Mouse (Mus musculus) liver (tissue): Measurements from ENCODE around the gene Ccm2l.

Experiments
- DNase-seq: peaks from one replicate; pipeline ENCODE4 v3.0.0-alpha.2; 2020; ENCODE audit warnings: mixed read lengths

Ccm2l gene

DNA sequence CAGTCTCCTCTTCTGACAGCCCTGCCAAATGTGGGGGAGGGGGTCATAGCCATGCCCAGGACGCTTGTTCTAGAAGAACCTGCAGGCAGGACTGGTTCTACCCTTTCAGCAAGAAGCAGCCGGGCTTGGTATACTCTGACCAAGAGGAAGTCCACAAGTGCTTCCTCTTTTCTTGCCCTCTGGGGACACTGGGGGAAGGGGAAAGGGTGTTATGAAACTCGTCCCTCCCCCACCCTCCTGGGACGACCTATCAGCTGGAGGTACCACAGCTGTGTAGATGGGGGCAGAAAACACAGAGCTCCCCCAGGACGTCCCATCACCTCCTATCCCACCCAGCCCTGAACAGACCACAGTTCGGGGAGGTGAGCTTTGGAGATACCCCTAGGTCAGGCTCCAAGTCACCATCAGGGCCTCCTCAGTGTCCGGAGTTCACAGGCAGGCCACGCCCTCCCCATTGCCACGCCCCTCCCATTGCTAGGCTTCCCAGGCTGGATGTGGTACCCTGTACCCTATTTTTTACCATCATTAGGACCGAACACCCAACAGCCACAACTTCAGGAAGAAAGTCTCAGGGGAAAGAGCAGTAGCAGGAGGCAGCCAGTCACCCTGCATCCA is 24.9 kb downstream of the Ccm2l start:
- peak; percentile 48 for DNase-seq

DNA sequence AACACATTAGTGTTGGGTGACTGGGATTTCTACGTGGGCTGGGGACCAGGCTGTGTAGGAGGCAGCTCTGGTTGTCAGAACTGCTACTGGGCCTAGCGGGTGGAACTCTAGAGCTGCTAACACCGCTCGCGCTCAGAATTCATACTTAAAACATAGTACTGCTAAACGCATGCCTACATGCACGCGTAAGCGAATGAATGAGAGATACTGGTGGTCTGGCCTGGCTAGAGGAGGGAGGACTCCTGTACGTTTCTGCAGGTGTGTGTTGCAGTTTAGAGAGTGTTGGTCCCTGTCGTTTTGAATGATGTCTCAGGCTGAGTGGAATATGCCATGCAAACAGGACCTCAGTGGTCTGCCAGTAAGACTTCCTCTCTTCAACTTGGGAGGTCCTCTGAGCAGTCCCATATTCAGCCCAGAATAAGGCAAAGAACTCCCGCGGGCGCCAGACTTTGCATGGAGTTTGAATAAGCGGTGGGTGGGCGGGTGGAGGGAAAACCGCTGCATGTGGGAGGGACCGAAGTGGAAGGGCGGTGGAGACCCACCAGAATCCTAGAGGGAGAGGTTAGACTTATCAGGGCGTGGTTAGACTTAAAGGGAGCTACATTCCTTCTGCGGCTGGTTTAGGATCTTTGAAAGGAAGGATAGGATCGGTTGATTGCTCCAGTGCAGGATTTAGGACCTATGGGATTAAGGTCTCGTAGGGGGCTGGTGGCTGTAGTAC is 41.5 kb downstream of the Ccm2l start:
- DNase-seq, result no peak

DNA sequence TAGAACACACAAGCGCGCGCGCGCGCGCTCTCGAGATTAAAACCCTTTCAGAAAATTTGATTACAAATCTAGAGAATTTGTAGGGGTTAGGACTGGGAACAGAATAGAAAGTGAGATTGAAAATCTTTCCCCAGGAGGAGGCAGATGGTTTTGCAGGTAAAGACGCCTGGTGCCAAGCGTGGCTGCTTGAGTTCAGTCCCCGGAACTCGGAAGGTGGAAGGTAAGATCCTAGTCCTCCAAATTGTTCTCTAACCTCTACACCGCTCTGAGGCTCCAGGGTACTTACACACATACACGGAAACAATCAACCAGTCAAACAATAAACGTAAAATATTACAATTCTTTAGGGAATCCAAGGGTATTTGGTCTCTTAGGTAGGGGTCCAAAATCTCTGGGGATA is 42.0 kb downstream of the Ccm2l start:
- no peak for DNase-seq

DNA sequence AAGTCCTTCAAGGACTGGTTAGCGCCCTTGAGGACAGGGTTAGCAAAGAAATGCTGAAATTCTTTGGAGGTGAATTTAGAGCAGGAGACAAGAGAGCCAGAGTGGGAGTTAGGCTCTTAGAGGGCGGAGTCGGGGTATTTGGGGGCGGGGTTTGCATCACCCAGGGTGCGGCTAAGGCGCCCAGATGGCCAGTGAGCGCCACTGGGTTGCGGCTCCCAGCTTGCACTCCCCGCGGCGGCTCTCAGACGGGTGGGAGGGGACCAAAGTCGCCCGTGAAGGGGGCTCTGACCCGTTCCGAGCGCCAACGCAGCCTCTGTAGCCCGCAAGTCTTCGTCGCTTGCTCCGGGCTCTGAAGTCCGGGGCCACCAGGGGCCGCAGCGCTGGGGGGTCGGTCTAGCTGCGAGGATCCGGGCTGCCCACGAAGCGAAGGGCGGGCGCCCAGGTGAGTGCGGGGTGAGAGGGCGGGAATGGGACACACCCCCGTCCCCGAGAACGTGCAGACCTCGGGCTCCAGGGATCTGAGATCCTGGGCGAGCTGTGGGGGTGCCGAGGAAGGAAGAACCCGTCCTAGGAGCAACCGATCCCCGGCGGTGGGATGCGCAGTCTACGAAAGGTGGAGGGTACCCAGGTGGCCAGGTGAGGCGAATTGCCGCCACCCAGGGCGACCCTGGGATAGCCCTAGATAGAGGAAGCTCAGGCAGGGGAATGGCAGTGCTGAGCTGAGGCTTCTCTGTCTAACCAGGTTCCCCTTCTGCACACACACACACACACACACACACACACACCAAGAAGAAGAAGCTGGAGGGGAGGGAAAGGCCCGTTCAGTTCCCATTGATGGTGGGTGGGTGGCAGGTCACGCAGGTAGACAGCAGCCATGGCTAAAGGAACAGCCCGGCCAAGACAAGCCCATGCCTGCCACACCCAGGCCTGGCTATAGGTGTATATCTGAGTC is 42.8 kb downstream of the Ccm2l start, which contains the start of gene Hck:
TSS of gene Hck (plus strand) at position 156 of the 952 bp plus-strand sequence.
- peak; percentile 62 for DNase-seq

DNA sequence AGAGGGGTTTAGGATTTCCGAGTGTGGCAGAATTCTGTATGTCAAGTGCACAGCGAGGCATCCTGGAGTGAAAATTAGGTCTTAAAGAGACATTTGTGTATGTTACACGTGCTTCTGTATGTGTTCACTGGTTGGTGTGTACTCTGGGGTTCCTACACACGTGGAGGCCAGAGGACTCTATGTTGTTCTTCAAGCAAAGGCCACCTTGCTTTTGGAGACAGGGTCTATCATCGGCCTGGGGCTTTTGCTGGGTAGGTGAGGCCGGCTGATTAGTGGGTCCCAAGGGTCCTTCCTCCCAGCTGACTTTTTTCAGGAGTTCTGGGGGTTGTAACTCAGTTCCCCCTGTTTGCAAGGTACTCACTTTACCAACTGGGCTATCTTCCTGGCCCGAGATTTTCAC is 43.8 kb downstream of the Ccm2l start:
- DNase-seq, result no peak

DNA sequence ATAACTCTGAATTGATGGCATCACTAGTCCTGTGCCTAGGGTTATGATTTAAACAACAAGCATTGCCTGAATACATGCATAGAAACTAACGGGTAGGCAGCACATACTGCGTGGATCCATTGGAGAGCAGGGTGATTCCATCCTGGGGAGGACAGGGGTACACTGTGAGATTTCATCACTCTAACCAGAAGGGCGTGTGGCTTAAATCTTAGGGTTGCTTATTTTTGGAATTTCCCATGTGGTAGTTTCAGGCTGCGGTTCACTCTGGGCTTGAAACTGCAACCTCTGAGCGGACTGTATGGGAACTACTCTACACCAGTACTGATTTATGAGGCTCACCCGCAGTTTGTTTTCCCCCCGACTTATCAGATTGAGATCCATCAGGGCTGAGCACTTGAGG is 45.5 kb downstream of the Ccm2l start:
- DNase-seq, result no peak

DNA sequence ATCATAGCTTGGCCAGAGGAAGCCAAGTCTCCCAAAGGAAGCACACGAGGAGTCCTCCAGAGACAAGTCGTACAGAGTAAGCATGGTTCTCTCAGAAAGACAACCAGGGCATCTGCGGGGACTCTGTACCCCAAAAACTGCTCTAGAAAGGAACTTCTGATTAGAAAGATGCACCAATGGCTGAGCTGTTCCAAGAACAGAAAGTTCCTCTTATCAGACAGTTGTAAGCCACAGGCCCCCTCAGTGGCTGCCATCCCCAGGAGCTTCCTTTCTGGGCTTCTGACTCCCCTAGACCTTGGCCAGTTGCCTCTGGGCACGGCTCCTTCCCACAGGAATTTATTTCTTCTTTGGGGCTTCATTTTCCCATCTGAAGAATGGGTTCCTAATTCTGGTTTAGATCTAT is 49.9 kb downstream of the Ccm2l start:
- DNase-seq, result no peak

DNA sequence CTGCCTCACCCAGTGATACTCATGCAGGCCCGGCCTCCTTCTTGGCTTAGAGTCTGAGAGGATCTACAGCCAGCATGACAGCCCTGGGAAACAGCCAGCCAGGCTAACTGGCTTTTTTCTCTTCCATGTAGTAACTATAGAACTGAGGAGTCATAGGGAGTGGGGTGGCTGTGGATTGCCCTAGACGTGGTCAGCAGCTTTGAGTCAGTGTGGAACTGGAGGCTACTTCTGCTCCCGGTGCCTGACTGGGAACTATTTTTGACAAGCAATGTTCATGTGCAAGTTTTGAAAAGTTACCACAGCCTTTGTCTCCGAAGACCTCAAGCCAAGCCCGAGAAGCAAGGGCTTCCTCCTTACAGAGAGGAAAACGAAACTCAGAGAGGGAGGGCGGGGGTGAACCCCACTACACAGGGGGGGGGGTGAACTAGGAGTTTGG is 51.3 kb downstream of the Ccm2l start:
- peak; percentile 14 for DNase-seq

DNA sequence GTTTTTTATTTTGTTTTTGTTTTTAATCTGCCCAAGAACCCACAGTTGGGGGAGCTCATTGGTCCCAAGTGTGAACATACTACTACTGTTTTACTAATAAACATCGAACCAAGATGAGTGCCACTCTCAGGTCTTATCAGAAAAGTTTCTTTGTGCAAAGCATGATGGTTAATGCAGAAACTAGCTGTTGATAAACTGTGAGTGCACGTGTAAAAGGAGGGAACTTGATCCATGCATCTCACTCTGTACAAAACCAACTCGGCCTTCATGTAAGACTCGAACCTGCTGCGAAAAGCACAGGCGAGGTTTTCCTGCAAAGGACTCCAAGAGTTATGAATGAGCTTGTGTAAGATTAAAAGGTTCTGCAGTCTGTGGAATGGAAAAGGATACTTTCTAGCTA is 53.7 kb downstream of the Ccm2l start:
- DNase-seq, result no peak

DNA sequence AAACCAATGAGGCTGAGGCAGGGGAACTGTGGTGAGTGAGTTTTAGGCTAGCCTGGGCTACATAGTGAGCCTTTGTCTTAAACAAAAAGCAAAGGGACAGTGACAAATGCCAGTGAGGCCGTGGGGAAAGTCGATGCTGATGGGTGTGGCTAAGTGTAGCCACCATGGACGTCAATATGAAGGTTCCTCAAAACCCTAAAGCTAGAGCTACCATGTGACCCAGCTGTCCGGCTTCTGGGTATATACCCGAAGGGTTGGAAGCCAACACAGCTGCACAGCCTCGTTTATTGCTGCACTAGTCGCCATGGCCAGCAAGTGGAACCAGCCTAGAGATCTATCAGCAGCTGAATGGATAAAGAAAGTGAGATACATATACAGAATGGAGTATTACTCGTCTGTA is 54.4 kb downstream of the Ccm2l start:
- DNase-seq, result no peak

DNA sequence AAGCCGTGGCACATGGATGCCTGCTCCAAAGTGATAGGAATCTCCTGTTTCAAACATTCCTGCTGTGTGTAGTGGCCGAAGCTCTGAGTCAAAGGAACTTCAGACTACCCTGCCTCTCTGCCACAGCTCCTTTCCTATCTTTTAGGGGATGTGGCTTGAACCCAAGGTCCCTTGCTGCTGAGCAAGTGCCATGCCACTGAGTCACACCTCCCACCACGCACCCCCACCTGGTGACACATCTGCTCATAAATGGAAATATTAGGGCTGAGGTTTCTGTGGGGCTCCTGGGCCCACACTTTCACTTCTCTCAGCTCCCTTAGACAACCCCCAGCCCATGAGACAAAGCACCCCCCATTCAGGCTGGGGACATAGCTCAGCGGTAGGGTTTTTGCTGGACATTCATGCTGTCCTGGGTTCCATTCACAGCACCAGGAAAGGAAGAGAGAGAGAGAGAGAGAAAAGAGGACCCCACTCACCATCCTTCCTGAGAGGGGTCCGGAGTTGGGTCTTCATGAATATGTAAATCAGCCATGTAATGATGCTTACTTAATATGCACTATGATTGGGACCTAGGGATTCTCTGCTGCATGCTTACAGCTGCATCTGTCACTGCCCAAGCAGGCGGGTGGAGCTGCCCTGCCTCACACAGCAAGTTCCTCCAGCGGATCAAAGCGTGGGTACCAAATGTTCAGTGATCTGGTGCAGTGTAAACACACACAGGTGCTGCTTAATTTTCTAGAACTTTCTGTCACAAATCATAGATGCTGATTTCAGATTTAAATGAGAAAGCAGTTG is 56.3 kb downstream of the Ccm2l start:
- no peak for DNase-seq

DNA sequence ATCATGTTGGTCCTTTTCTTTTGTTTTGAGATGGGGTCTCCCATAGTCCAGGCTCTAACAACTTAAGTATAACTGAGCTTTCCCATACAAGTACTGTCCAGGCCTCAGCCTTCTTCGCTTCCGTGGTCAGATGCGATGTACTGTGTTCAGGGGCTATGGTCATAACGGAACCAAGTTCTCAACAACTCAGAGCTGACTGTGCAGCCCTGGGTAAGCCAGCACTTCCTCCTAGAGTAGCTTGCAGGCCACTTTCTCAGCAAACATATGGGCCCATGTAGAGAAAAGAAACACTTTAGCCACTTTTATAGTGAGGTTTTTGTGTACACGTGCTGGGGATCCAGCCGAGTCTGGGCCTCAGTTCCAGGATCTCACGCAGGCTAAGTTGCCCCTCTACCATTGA is 56.9 kb downstream of the Ccm2l start:
- no peak for DNase-seq

DNA sequence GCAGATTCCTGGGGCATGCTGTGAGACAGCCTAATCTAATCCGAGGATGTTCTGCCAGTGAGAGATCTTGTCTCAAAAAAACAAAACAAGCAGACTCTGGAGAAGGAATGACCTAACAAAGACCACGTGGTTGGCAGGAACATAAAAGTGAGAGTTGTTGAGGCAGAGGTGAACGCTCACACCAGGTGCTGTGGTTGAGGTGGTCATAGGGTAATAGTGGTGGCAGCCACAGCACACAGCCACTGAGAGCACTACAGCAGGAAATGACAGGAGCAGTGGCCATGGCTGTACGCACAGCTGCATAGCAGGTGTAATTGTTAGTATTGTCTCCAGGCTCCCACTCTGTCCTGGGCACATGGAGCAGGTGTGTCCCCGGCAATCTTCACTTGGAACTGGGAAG is 60.1 kb downstream of the Ccm2l start:
- DNase-seq, result no peak

DNA sequence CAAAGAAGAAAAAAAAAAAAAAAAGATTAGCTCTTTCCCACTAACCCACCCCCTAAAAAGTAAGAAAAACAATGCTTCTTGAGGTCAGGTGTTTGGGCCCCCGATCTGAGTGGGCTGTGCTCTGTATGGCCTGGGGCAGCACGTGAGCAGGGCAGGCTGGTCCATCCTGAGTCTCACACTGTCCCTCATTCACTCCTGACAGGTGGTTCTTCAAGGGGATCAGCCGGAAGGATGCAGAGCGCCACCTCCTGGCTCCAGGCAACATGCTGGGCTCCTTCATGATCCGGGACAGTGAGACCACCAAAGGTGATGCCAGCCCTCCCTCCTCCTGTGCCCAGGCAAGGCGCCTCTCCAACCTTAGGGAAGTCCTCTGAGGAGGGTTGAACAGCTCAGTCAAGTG is 65.3 kb downstream of the Ccm2l start:
- DNase-seq, result peak; percentile 29
